Mouse (Mus musculus) heart, postnatal 0 days (tissue): Measurements from ENCODE around the gene Lipt1. TPM values are rescaled to one million over a fixed set of nuclear protein-coding genes. Genes with fewer than 3 reads are reported as not detected.
A peak's percentile ranks its signal among the peaks of the same experiment; 100 is the strongest.

Source experiments
- ATAC-seq: fragments of 200-750 bp; cut with Nextera tagmentation; 2 replicates; pipeline ENCODE4 v1.8.0; 2017; ENCODE audit warnings: low read depth, moderate number of reproducible peaks, moderate library complexity; ENCODE audit not compliant: insufficient read depth
- DNase-seq: peaks from one replicate; pipeline ENCODE4 v3.0.0-alpha.2; 2016; ENCODE audit warnings: low spot score
- H3K27ac ChIP-seq: fragments of 300-500 bp; sonication (generic); 2 replicates; pipeline ENCODE4 v1.5.1; 2014; ENCODE audit warnings: low read depth, mild to moderate bottlenecking
- H3K27me3 ChIP-seq: fragments of 300-500 bp; sonication (generic); 2 replicates; pipeline ENCODE4 v1.6.1; 2014; ENCODE audit warnings: low read length, mixed read lengths; ENCODE audit not compliant: control insufficient read depth, insufficient read depth
- H3K36me3 ChIP-seq: fragments of 300-500 bp; sonication (generic); replicated peaks from 2 replicates; pipeline ENCODE4 v1.6.1; 2014; ENCODE audit warnings: low read length, mixed read lengths; ENCODE audit not compliant: control insufficient read depth, insufficient read depth
- H3K4me1 ChIP-seq: fragments of 300-500 bp; sonication (generic); 2 replicates; pipeline ENCODE4 v1.6.1; 2014; ENCODE audit warnings: antibody characterized with exemption; ENCODE audit not compliant: control insufficient read depth, insufficient read depth
- H3K4me2 ChIP-seq: fragments of 300-500 bp; sonication (generic); 2 replicates; pipeline ENCODE4 v1.6.1; 2014; ENCODE audit warnings: low read depth, mild to moderate bottlenecking, low read length, moderate library complexity
- H3K4me3 ChIP-seq: fragments of 300-500 bp; sonication (generic); 2 replicates; pipeline ENCODE4 v1.5.1; 2014; ENCODE audit warnings: low read depth, low read length
- H3K9ac ChIP-seq: fragments of 300-500 bp; sonication (generic); replicated peaks from 2 replicates; pipeline ENCODE4 v1.6.1; 2014; ENCODE audit warnings: low read depth, low read length, mixed read lengths
- H3K9me3 ChIP-seq: fragments of 300-500 bp; sonication (generic); replicated peaks from 2 replicates; pipeline ENCODE4 v1.6.1; 2016; ENCODE audit warnings: low read length; ENCODE audit not compliant: control insufficient read depth
- CTCF ChIP-seq: IDR thresholded peaks from 2 replicates; pipeline ENCODE4 v1.5.1; 2016; ENCODE audit warnings: antibody characterized with exemption, control low read depth, low read depth
- EP300 ChIP-seq: IDR thresholded peaks from 2 replicates; pipeline ENCODE4 v1.6.1; 2016; ENCODE audit warnings: antibody characterized with exemption, low read depth
- WGBS: fragments of 180-500 bp; shearing (Covaris S2); extraction: QIAGEN DNeasy Blood & Tissue Kit; methylation state at CpG from one replicate; pipeline ENCODE4 v1.1.7; 2014; 5-methylcytosine and 5-hydroxymethylcytosine counted together
- polyA plus RNA-seq: library from polyadenylated mRNA; unstranded; fragments of >200 nt; fragmentation: Nextera tagmentation; extraction: Ambion mirVana; gene quantifications from 2 replicates; pipeline ENCODE4 v1.2.1, GENCODE M21; 2015
- total RNA-seq: library from RNA; depleted of rRNA; stranded (reverse); fragments of >200 nt; gene quantifications from 2 replicates; pipeline ENCODE4 v1.2.3, GENCODE M21; 2014; ENCODE audit warnings: low replicate concordance

The Lipt1 gene
- total and polyA plus RNA-seq, 2 experiments from 2014 or later: 6.9 to 10.4 TPM

GRCm38 (mm10) chr1:37899816-37900215, 28.3 kb downstream of the Lipt1 start:
- no peak overlapping the region for H3K4me3 ChIP-seq
- no peak for DNase-seq
- ATAC-seq: no peak
- no peaks in the 10 kb centered on the region for H3K9me3 ChIP-seq
- no peaks in the 10 kb centered on the region for H3K27me3 ChIP-seq
- H3K4me1 ChIP-seq: no peaks in the 10 kb centered on the region
- no peak for TF ChIP-seq EP300
- TF ChIP-seq CTCF: no peak
- no peak overlapping the region for H3K4me2 ChIP-seq
- H3K27ac ChIP-seq: peak overlapping the region; percentile 34; the same call in 1 of the 2 replicates
- peaks cover 45% of the 10 kb centered on the region for H3K36me3 ChIP-seq
- no peak overlapping the region for H3K9ac ChIP-seq
- 62% methylated on average over 4 of the region's 4 CpGs for WGBS

- H3K4me3 ChIP-seq: no peak overlapping the region
- WGBS: 39% methylated on average over 6 of the region's 6 CpGs
- no peaks in the 10 kb centered on the region for H3K4me1 ChIP-seq
- H3K4me2 ChIP-seq: no peak overlapping the region
- TF ChIP-seq CTCF: no peak
- TF ChIP-seq EP300: no peak
- DNase-seq (peak; percentile 24), ATAC-seq (peak; percentile 66; the same call in 1 of the 2 replicates)
- H3K9ac ChIP-seq: no peak overlapping the region
- no peak overlapping the region for H3K27ac ChIP-seq
- peaks cover 41% of the 10 kb centered on the region for H3K36me3 ChIP-seq
- H3K27me3 ChIP-seq: no peaks in the 10 kb centered on the region
- no peaks in the 10 kb centered on the region for H3K9me3 ChIP-seq
Observed at GRCm38 (mm10) chr1:37900288-37900687, 28.8 kb downstream of the Lipt1 start.

GRCm38 (mm10) chr1:37903178-37903577, 31.6 kb downstream of the Lipt1 start:
- Histone ChIP-seq H3K36me3 (peaks cover 15% of the 10 kb centered on the region), H3K27ac (no peak overlapping the region), H3K4me2 (no peak overlapping the region), H3K4me3 (no peak overlapping the region), H3K4me1 (no peaks in the 10 kb centered on the region), H3K9ac (no peak overlapping the region), H3K27me3 (no peaks in the 10 kb centered on the region), H3K9me3 (no peaks in the 10 kb centered on the region)
- DNase-seq: peak; percentile 65
- ATAC-seq: peak; percentile 71; the same call in 1 of the 2 replicates
- peak; percentile 57 for TF ChIP-seq CTCF
- no peak for TF ChIP-seq EP300
- WGBS: 28% methylated on average over 6 of the region's 6 CpGs

- ATAC-seq: no peak
- WGBS: 71% methylated on average over 2 of the region's 2 CpGs
- Histone ChIP-seq H3K27ac (no peak overlapping the region), H3K9ac (no peak overlapping the region), H3K36me3 (no peaks in the 10 kb centered on the region), H3K9me3 (no peaks in the 10 kb centered on the region), H3K4me3 (no peak overlapping the region), H3K27me3 (no peaks in the 10 kb centered on the region), H3K4me2 (no peak overlapping the region), H3K4me1 (no peaks in the 10 kb centered on the region)
- TF ChIP-seq EP300: no peak
- no peak for TF ChIP-seq CTCF
- DNase-seq: no peak
Observed at GRCm38 (mm10) chr1:37912751-37913150, 41.2 kb downstream of the Lipt1 start.

- WGBS: 63% methylated on average over 5 of the region's 5 CpGs
- no peaks in the 10 kb centered on the region for H3K9me3 ChIP-seq
- no peak for TF ChIP-seq EP300
- TF ChIP-seq CTCF: no peak
Observed at GRCm38 (mm10) chr1:37916393-37916792, 44.9 kb downstream of the Lipt1 start, which contains the start of gene Lyg2. Gene Lyg2 (minus strand): TSS chr1:37916493.

GRCm38 (mm10) chr1:37917666-37918065, 46.1 kb downstream of the Lipt1 start:
- Histone ChIP-seq H3K9ac (no peak overlapping the region), H3K4me2 (no peak overlapping the region), H3K27ac (no peak overlapping the region), H3K27me3 (no peaks in the 10 kb centered on the region), H3K4me1 (no peaks in the 10 kb centered on the region), H3K36me3 (no peaks in the 10 kb centered on the region), H3K9me3 (no peaks in the 10 kb centered on the region), H3K4me3 (no peak overlapping the region)
- 33% methylated on average over 13 of the region's 13 CpGs for WGBS
- no peak for ATAC-seq
- TF ChIP-seq EP300 (no peak), CTCF (no peak)
- no peak for DNase-seq

More at GRCm38 (mm10) chr1:37916393-37916792, 44.9 kb downstream of the Lipt1 start, which contains the start of gene Lyg2:
- Histone ChIP-seq H3K4me1 (no peaks in the 10 kb centered on the region), H3K27me3 (no peaks in the 10 kb centered on the region), H3K9ac (no peak within 1 kb of the TSS), H3K4me2 (no peak within 1 kb of the TSS), H3K27ac (no peak within 1 kb of the TSS), H3K4me3 (no peak within 1 kb of the TSS), H3K36me3 (no peaks in the 10 kb centered on the region)
- ATAC-seq (no peak), DNase-seq (no peak)
